Mouse (Mus musculus): ENCODE results near the gene Smad6.

GRCm38 (mm10) chr9:63923190-63923717, 98.6 kb downstream of the Smad6 start:
- TF ChIP-seq CTCF (IDR thresholded peaks at IDR 0.05; ENCODE audit: borderline replicate concordance, insufficient read depth, low read depth, low read length): no peak
- TF ChIP-seq POLR2A (IDR thresholded peaks at IDR 0.05; ENCODE audit: borderline replicate concordance, insufficient read depth, low read length): no peak
